Mouse (Mus musculus) liver, embryonic 14.5 days (tissue): ENCODE measurements around the gene Scml4. TPM values are rescaled to one million over a fixed set of nuclear protein-coding genes. Genes with fewer than 3 reads are reported as not detected.

Experiments
- ATAC-seq: fragments of 200-750 bp; cut with Nextera tagmentation; 2 replicates; pipeline ENCODE4 v1.8.0; 2017; ENCODE audit warnings: moderate number of reproducible peaks, mild to moderate bottlenecking, moderate library complexity; ENCODE audit not compliant: insufficient read depth
- DNase-seq, 3 experiments: peaks; one replicate each; pipeline ENCODE4 v3.0.0-alpha.2; 2012 to 2013; ENCODE audit warnings: low read depth in 3 of 3, low spot score in 3 of 3
- H3K27ac ChIP-seq: fragments of 300-500 bp; sonication (generic); 2 replicates; pipeline ENCODE4 v1.5.1; 2014; ENCODE audit warnings: moderate library complexity, mild to moderate bottlenecking, control low read depth, inconsistent platforms
- H3K27me3 ChIP-seq: fragments of 300-500 bp; sonication (generic); 2 replicates; pipeline ENCODE4 v1.6.1; 2014; ENCODE audit warnings: mild to moderate bottlenecking, low read length, moderate library complexity; ENCODE audit not compliant: control insufficient read depth, insufficient read depth
- H3K36me3 ChIP-seq: fragments of 300-500 bp; sonication (generic); replicated peaks from 2 replicates; pipeline ENCODE4 v1.6.1; 2014; ENCODE audit warnings: low read depth; ENCODE audit not compliant: control insufficient read depth, insufficient read depth
- H3K4me1 ChIP-seq, 2 experiments: fragments of 200-500 bp in 1 of 2; fragments of 300-500 bp in 1 of 2; sonication (generic) in 1 of 2; replicated peaks; 2 replicates each; pipeline ENCODE4 v1.6.1; 2012 to 2014; ENCODE audit warnings: antibody characterized with exemption in 1 of 2, inconsistent platforms in 1 of 2, low read length in 1 of 2; ENCODE audit not compliant: control insufficient read depth in 2 of 2, insufficient read depth in 2 of 2
- H3K4me2 ChIP-seq: fragments of 300-500 bp; sonication (generic); 2 replicates; pipeline ENCODE4 v1.6.1; 2014; ENCODE audit warnings: low read depth, mild to moderate bottlenecking, control low read depth, moderate library complexity
- H3K4me3 ChIP-seq, 2 experiments: fragments of 200-500 bp in 1 of 2; fragments of 300-500 bp in 1 of 2; sonication (generic) in 1 of 2; 2 replicates each; pipeline ENCODE4 v1.5.1; 2012 to 2014; ENCODE audit warnings: low read depth in 2 of 2, low read length in 2 of 2, mild to moderate bottlenecking in 2 of 2, control low read depth in 1 of 2, inconsistent platforms in 1 of 2, moderate library complexity in 1 of 2; ENCODE audit not compliant: insufficient read depth in 1 of 2
- H3K9ac ChIP-seq: fragments of 300-500 bp; sonication (generic); replicated peaks from 2 replicates; pipeline ENCODE4 v1.6.1; 2014; ENCODE audit warnings: mild to moderate bottlenecking, control low read depth, moderate library complexity
- H3K9me3 ChIP-seq: fragments of 300-500 bp; sonication (generic); 2 replicates; pipeline ENCODE4 v1.6.1; 2016; ENCODE audit warnings: low read length, mixed read lengths; ENCODE audit not compliant: control insufficient read depth
- CTCF ChIP-seq: IDR thresholded peaks from 2 replicates; pipeline ENCODE4 v1.5.1; 2016; ENCODE audit warnings: antibody characterized with exemption, low read depth, control low read depth
- EP300 ChIP-seq: IDR thresholded peaks from 2 replicates; pipeline ENCODE4 v1.6.1; 2016; ENCODE audit warnings: antibody characterized with exemption, low read depth
- WGBS: fragments of 180-500 bp; shearing (Covaris S2); extraction: QIAGEN DNeasy Blood & Tissue Kit; methylation state at CpG from one replicate; pipeline ENCODE4 v1.1.7; 2014; ENCODE audit not compliant: insufficient replicate concordance; 5-methylcytosine and 5-hydroxymethylcytosine counted together
- polyA plus RNA-seq, 2 experiments: library from polyadenylated mRNA; depleted of rRNA in 1 of 2; stranded (reverse) in 1 of 2; unstranded in 1 of 2; fragments of >200 nt; fragmentation: Nextera tagmentation in 1 of 2; extraction: Ambion mirVana in 1 of 2; gene quantifications; 2 replicates each; pipeline versions ENCODE4 v1.2.1 to v1.2.3; 2012 to 2014

Scml4 gene
- polyA plus RNA-seq, 2 experiments, result 0.15 to 0.19 TPM

DNA sequence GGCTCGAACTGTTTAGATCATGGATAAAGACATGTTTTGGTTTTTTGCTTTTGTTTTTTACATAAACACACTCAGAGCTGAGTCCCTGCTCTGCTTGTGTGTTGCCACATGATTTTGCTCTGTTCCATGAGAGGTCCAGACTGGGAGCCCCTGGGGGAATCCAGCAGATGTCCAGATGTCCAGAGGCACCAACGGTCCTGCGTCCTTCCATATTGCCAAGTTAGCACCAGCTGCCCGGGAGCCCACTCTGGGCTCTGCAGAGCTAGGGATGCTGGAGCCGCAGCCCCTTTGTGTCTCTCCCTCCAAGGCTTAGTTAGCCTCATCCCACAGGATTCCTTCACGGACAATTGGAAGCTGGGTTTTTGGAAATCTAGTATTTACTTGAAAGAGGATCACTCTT is 101.6 kb downstream of the Scml4 start:
- Histone ChIP-seq H3K27me3 (no peaks in the 10 kb centered on the region), H3K27ac (no peak overlapping the region), H3K36me3 (no peaks in the 10 kb centered on the region), H3K4me1 (peaks cover 0 to 8% of the 10 kb centered on the region in 2 experiments; a peak in 3 of 4 replicates), H3K4me2 (no peak overlapping the region), H3K9ac (no peak overlapping the region), H3K9me3 (no peaks in the 10 kb centered on the region), H3K4me3 (no peak overlapping the region)
- no peak for TF ChIP-seq EP300
- TF ChIP-seq CTCF, result no peak
- WGBS, result 63% methylated on average over 6 of the region's 6 CpGs
- no peak for DNase-seq
- no peak for ATAC-seq

DNA sequence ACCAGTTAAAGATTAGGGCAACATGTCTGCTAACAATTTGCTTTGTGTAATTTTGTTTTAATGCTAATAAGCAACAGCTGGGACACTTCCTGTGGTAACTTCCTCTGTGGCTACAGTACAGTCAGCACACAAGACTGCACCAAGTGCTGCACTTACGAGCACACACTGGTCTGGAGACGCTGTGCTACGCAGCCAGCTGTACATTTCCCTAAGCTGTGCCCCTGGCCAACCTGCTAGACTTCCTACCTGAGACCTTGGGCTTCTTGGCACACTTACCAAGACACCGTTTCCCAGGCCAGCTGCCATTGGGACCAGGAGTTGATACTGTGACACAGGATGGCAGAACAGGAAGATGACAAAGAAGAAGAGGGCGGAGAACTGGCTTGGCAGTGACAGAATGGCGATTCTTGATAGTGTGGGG is 102.0 kb downstream of the Scml4 start:
- Histone ChIP-seq H3K36me3 (no peaks in the 10 kb centered on the region), H3K4me1 (peaks cover 0 to 8% of the 10 kb centered on the region in 2 experiments; a peak in 3 of 4 replicates), H3K27ac (no peak overlapping the region), H3K27me3 (no peaks in the 10 kb centered on the region), H3K4me3 (no peak overlapping the region), H3K4me2 (no peak overlapping the region), H3K9ac (no peak overlapping the region), H3K9me3 (no peaks in the 10 kb centered on the region)
- no peak for ATAC-seq
- no peak for DNase-seq
- TF ChIP-seq EP300 (no peak), CTCF (no peak)
- 20% methylated on average over 6 of the region's 6 CpGs for WGBS

DNA sequence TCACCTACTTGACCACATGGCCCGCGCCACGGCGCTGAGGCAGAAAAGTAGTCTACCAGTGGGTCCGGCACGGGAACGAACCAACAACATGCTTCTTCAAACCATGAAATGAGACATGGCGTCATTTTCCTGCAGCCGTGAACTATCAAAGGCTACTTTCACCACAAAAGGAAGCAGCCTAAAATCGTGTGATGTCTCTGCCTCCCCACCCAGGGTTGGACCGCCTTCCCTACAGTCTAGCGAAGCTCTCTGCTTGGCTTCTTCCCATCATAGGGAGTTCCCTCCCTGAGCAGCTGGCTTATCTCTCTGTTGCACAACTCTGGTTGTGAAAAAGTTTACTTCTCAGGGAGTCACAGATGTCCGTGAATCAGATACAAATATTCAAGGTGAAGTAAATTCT is 102.5 kb downstream of the Scml4 start:
- no peak overlapping the region for H3K4me2 ChIP-seq
- H3K27ac ChIP-seq, result no peak overlapping the region
- no peak overlapping the region for H3K9ac ChIP-seq
- no peaks in the 10 kb centered on the region for H3K36me3 ChIP-seq
- no peaks in the 10 kb centered on the region for H3K9me3 ChIP-seq
- H3K4me1 ChIP-seq, result peaks cover 0 to 8% of the 10 kb centered on the region in 2 experiments; a peak in 3 of 4 replicates
- H3K27me3 ChIP-seq, result no peaks in the 10 kb centered on the region
- WGBS, result 38% methylated on average over 13 of the region's 13 CpGs
- no peak for ATAC-seq
- no peak for TF ChIP-seq EP300
- TF ChIP-seq CTCF, result no peak
- DNase-seq, result no peak
- no peak overlapping the region for H3K4me3 ChIP-seq

DNA sequence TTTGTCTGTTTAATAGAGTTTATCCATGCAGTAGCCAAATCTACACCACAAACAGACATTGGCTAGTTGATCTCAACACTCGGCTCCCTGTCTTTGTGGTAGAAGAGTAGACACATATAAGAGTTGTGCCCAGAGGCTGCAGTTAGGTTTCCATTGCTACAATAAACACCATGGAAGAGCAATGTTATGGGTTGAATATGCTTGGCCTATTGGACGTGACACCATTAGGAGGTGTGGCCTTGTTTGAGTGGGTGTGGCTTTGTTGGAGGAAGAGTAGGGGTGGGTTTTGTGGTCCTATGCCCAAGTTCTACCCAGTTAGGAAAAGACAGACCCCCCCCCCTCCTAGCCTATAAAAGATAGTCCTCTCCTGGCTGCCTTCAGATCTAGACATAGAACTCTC is 102.9 kb downstream of the Scml4 start:
- no peak for TF ChIP-seq CTCF
- no peak for TF ChIP-seq EP300
- H3K9ac ChIP-seq, result no peak overlapping the region
- no peaks in the 10 kb centered on the region for H3K27me3 ChIP-seq
- no peak for ATAC-seq
- WGBS, result 41% methylated on average over 2 of the region's 2 CpGs
- H3K9me3 ChIP-seq, result no peaks in the 10 kb centered on the region
- H3K27ac ChIP-seq, result no peak overlapping the region
- H3K36me3 ChIP-seq, result no peaks in the 10 kb centered on the region
- peaks cover 0 to 8% of the 10 kb centered on the region in 2 experiments; a peak in 3 of 4 replicates for H3K4me1 ChIP-seq
- no peak overlapping the region for H3K4me3 ChIP-seq
- no peak for DNase-seq
- H3K4me2 ChIP-seq, result no peak overlapping the region

DNA sequence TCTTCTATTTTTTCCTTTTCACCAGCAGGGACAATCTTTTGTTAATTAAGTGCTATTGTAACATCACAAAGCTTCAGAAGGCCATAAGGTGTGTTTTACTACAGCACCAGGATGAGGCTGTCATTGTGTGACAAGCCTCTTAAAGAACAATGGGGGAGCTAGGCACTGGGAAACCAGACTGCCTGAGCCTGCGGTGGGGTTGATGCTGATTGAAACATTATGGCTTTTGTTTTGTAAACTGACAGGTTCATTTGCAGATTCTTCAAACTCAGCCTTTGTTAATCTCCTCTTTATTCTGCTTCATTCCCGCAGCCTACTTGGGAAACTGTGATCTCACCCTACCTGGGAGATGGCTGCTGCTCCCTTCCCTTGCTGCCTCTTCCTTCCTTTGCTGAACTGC is 108.2 kb downstream of the Scml4 start:
- Histone ChIP-seq H3K36me3 (no peaks in the 10 kb centered on the region), H3K4me2 (no peak overlapping the region), H3K27me3 (no peaks in the 10 kb centered on the region), H3K9ac (no peak overlapping the region), H3K4me1 (no peaks in the 10 kb centered on the region), H3K4me3 (no peak overlapping the region), H3K9me3 (no peaks in the 10 kb centered on the region), H3K27ac (no peak overlapping the region)
- no peak for TF ChIP-seq CTCF
- TF ChIP-seq EP300, result no peak
- ATAC-seq, result no peak
- WGBS, result 12% methylated on average over 2 of the region's 2 CpGs
- DNase-seq, result no peak
